Mouse (Mus musculus): ENCODE results near the gene Map2k6. TPM values are rescaled to one million over a fixed set of nuclear protein-coding genes. Genes with fewer than 3 reads are reported as not detected.
A peak's percentile ranks its signal among the peaks of the same experiment; 100 is the strongest.

Map2k6 gene
- polyA plus RNA-seq, 1 experiment: 2.9 TPM

- Histone ChIP-seq H3K36me3 (ENCODE audit: control insufficient read depth, insufficient read depth) (no peaks in the 10 kb centered on the region), H3K4me2 (ENCODE audit: low read depth) (no peak overlapping the region), H3ac (ENCODE audit: control insufficient read depth, insufficient read length) (no peak overlapping the region), H3K27me3 (ENCODE audit: control insufficient read depth, insufficient read depth, insufficient read length) (no peaks in the 10 kb centered on the region), H3K79me2 (ENCODE audit: control insufficient read depth, insufficient read depth) (no peaks in the 10 kb centered on the region), H3K4me3 (no peak overlapping the region)
- TF ChIP-seq USF1 (IDR thresholded peaks at IDR 0.05; ENCODE audit: low read depth) (no peak), REST (IDR thresholded peaks at IDR 0.05; ENCODE audit: insufficient read depth, insufficient read length) (no peak), TCF3 (IDR thresholded peaks at IDR 0.05; ENCODE audit: insufficient read length, low read depth) (no peak), MAX (IDR thresholded peaks at IDR 0.05; ENCODE audit: low read depth) (no peak), POLR2A (IDR thresholded peaks at IDR 0.05; ENCODE audit: insufficient read length, low read depth) (no peak), MYOG (IDR thresholded peaks at IDR 0.05; ENCODE audit: control insufficient read depth in 1 of 3, insufficient read depth in 1 of 3, insufficient read length in 2 of 3, low read depth in 2 of 3) (no peak), POLR2AphosphoS2 (IDR thresholded peaks at IDR 0.05; ENCODE audit: insufficient read length, low read depth) (no peak), CEBPB (IDR thresholded peaks at IDR 0.05; ENCODE audit: insufficient read depth, poor library complexity, severe bottlenecking) (no peak), TCF12 (IDR thresholded peaks at IDR 0.05; ENCODE audit: insufficient read depth, poor library complexity, severe bottlenecking) (no peak), MYOD1 (IDR thresholded peaks at IDR 0.05; ENCODE audit: control insufficient read depth in 1 of 3, insufficient read length in 2 of 3, low read depth in 2 of 3) (no peak), SRF (IDR thresholded peaks at IDR 0.05; ENCODE audit: control insufficient read depth, insufficient read length, low read depth) (no peak)
Observed at GRCm38 (mm10) chr11:110545416-110545815, 146.5 kb downstream of the Map2k6 start.

DNA sequence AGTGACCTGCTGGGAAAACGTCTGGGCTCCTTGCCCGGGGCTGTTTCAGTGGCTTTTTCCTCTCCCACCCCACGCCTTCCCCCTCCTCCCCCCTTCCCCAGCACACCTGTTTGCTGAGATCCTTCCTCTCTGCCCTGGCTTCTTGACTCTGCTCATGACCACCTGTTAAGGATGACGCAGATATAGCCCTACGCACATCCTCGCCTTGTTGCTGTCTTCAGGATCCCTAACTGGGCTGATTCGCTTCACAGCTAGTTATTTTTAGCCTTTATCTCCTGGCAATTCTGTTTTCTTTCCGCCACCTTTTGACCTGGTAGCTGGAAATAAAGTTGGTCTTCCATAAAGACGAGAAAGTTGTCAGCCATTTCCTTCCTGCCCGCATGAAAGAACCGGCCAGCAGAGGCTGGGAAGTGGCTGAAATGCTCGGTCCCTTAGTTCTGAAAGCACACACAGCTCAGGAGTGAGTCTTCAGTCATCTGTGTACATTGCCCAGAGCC lies 152.6 kb downstream of the Map2k6 start:
- H3K27me3 ChIP-seq (ENCODE audit: control insufficient read depth, insufficient read depth, insufficient read length): no peaks in the 10 kb centered on the region
- no peaks in the 10 kb centered on the region for H3K36me3 ChIP-seq (ENCODE audit: control insufficient read depth, insufficient read depth)
- H3K79me2 ChIP-seq (ENCODE audit: control insufficient read depth, insufficient read depth): no peaks in the 10 kb centered on the region
- H3K4me2 ChIP-seq (ENCODE audit: low read depth): peak overlapping the region; percentile 20
- no peak overlapping the region for H3ac ChIP-seq (ENCODE audit: control insufficient read depth, insufficient read length)
- TF ChIP-seq POLR2AphosphoS2 (IDR thresholded peaks at IDR 0.05; ENCODE audit: insufficient read length, low read depth) (no peak), MAX (IDR thresholded peaks at IDR 0.05; ENCODE audit: low read depth) (no peak), SRF (IDR thresholded peaks at IDR 0.05; ENCODE audit: control insufficient read depth, insufficient read length, low read depth) (no peak), CEBPB (IDR thresholded peaks at IDR 0.05; ENCODE audit: insufficient read depth, poor library complexity, severe bottlenecking) (no peak), MYOD1 (IDR thresholded peaks at IDR 0.05; ENCODE audit: control insufficient read depth in 1 of 3, insufficient read length in 2 of 3, low read depth in 2 of 3) (peak in 2 of 3 experiments; percentile 45 to 84), MYOG (IDR thresholded peaks at IDR 0.05; ENCODE audit: control insufficient read depth in 1 of 3, insufficient read depth in 1 of 3, insufficient read length in 2 of 3, low read depth in 2 of 3) (peak in 1 of 3 experiments; percentile 22)
- no peak overlapping the region for H3K4me3 ChIP-seq

DNA sequence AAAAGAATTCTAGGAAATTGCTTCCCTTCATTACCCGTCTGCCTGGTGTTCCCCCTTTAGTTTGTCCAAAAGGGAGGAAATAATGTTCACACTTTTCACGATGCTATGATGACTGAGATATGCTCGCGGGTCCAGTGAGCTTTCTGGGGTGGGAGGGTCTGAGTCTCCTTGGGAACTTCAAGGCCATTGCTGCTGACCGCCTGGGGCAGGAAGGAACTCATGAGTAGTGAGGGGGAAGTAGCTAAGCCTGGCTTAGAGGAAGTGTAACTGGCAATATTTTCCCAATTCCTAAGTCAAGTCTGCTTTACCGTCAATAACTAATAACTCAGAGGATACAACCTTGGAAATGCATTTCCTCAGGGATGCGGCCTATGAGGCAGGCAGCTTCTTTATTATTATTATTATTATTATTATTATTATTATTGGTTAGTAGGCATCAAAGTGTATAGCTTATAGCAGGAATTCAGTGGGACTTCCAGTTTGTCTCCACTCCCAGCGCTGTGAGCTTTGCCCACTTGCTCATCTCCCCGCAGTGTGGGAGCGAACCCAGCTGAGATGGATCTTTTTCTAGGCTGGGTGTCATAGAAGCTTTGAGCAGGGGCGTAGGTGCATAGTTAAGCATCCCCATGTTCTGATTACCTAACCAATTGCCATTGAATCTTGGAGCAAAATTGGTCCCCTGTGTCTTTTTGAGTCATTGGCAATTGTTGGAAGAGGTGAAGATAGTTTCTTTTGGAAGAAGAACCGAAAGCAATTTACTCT lies 163.6 kb downstream of the Map2k6 start:
- H3K27me3 ChIP-seq (ENCODE audit: control insufficient read depth, insufficient read depth, insufficient read length): no peaks in the 10 kb centered on the region
- no peaks in the 10 kb centered on the region for H3K79me2 ChIP-seq (ENCODE audit: control insufficient read depth, insufficient read depth)
- H3K36me3 ChIP-seq (ENCODE audit: control insufficient read depth, insufficient read depth): no peaks in the 10 kb centered on the region
- TF ChIP-seq MAX (IDR thresholded peaks at IDR 0.05; ENCODE audit: low read depth) (no peak), MYOG (IDR thresholded peaks at IDR 0.05; ENCODE audit: control insufficient read depth in 1 of 3, insufficient read depth in 1 of 3, insufficient read length in 2 of 3, low read depth in 2 of 3) (no peak), E2F4 (IDR thresholded peaks at IDR 0.05; ENCODE audit: insufficient read depth) (no peak), POLR2AphosphoS2 (IDR thresholded peaks at IDR 0.05; ENCODE audit: insufficient read length, low read depth) (no peak), SRF (IDR thresholded peaks at IDR 0.05; ENCODE audit: control insufficient read depth, insufficient read length, low read depth) (no peak), TCF12 (IDR thresholded peaks at IDR 0.05; ENCODE audit: insufficient read depth, poor library complexity, severe bottlenecking) (no peak), MYOD1 (IDR thresholded peaks at IDR 0.05; ENCODE audit: control insufficient read depth in 1 of 3, insufficient read length in 2 of 3, low read depth in 2 of 3) (no peak), CEBPB (IDR thresholded peaks at IDR 0.05; ENCODE audit: insufficient read depth, poor library complexity, severe bottlenecking) (no peak), POLR2A (IDR thresholded peaks at IDR 0.05; ENCODE audit: insufficient read length, low read depth) (no peak), TCF3 (IDR thresholded peaks at IDR 0.05; ENCODE audit: insufficient read length, low read depth) (no peak), USF1 (IDR thresholded peaks at IDR 0.05; ENCODE audit: low read depth) (no peak), REST (IDR thresholded peaks at IDR 0.05; ENCODE audit: insufficient read depth, insufficient read length) (no peak)
- no peak overlapping the region for H3ac ChIP-seq (ENCODE audit: control insufficient read depth, insufficient read length)
- H3K4me3 ChIP-seq: no peak overlapping the region
- H3K4me2 ChIP-seq (ENCODE audit: low read depth): no peak overlapping the region

DNA sequence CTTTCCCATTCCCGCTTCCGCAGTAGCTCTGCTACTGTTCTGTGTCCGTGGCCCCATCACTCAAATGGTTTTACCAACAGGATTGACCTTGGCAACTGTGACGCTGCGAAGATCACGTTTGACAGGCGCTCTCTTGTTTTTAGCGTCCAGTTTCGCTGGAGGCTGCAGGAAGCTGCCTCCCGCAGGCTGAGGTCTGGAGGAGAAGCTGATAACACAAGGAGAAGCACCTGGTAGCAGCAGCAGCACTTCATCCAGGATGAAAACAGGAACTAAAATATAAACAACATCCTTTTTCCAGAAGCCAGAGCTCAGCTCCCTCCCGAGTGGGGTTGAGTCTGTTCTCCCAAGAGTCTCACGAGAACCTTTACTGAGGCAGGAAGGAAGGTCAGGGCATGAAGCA lies 164.3 kb downstream of the Map2k6 start:
- H3K27me3 ChIP-seq (ENCODE audit: control insufficient read depth, insufficient read depth, insufficient read length): no peaks in the 10 kb centered on the region
- no peak overlapping the region for H3K4me2 ChIP-seq (ENCODE audit: low read depth)
- no peaks in the 10 kb centered on the region for H3K36me3 ChIP-seq (ENCODE audit: control insufficient read depth, insufficient read depth)
- no peaks in the 10 kb centered on the region for H3K79me2 ChIP-seq (ENCODE audit: control insufficient read depth, insufficient read depth)
- no peak overlapping the region for H3ac ChIP-seq (ENCODE audit: control insufficient read depth, insufficient read length)
- no peak overlapping the region for H3K4me3 ChIP-seq
- TF ChIP-seq MYOG (IDR thresholded peaks at IDR 0.05; ENCODE audit: control insufficient read depth in 1 of 3, insufficient read depth in 1 of 3, insufficient read length in 2 of 3, low read depth in 2 of 3) (no peak), CEBPB (IDR thresholded peaks at IDR 0.05; ENCODE audit: insufficient read depth, poor library complexity, severe bottlenecking) (no peak), MAX (IDR thresholded peaks at IDR 0.05; ENCODE audit: low read depth) (no peak), TCF12 (IDR thresholded peaks at IDR 0.05; ENCODE audit: insufficient read depth, poor library complexity, severe bottlenecking) (no peak), REST (IDR thresholded peaks at IDR 0.05; ENCODE audit: insufficient read depth, insufficient read length) (no peak), USF1 (IDR thresholded peaks at IDR 0.05; ENCODE audit: low read depth) (no peak), POLR2A (IDR thresholded peaks at IDR 0.05; ENCODE audit: insufficient read length, low read depth) (no peak), E2F4 (IDR thresholded peaks at IDR 0.05; ENCODE audit: insufficient read depth) (no peak), TCF3 (IDR thresholded peaks at IDR 0.05; ENCODE audit: insufficient read length, low read depth) (no peak), MYOD1 (IDR thresholded peaks at IDR 0.05; ENCODE audit: control insufficient read depth in 1 of 3, insufficient read length in 2 of 3, low read depth in 2 of 3) (no peak), POLR2AphosphoS2 (IDR thresholded peaks at IDR 0.05; ENCODE audit: insufficient read length, low read depth) (no peak)
